Mouse (Mus musculus) heart, postnatal 36 days (tissue): Measurements from ENCODE around the gene Loxl4. TPM values are rescaled to one million over a fixed set of nuclear protein-coding genes. Genes with fewer than 3 reads are reported as not detected.

Experiments used
- DNase-seq, 2 experiments: peaks; one replicate each; pipeline ENCODE4 v3.0.0; 2021 to 2022
- intact Hi-C: fragments of 180-260 bp; cut with DNase I; formaldehyde crosslinking; loops from one replicate; pipeline ENCODE4 v1.15.1; 2025
- total RNA-seq, 2 experiments: library from RNA; stranded (reverse); gene quantifications; 2 replicates each; pipeline ENCODE4 v1.2.3; 2021

The Loxl4 gene
- total RNA-seq, result 1 to 10 TPM; 1.1 to 1.4 TPM

DNA sequence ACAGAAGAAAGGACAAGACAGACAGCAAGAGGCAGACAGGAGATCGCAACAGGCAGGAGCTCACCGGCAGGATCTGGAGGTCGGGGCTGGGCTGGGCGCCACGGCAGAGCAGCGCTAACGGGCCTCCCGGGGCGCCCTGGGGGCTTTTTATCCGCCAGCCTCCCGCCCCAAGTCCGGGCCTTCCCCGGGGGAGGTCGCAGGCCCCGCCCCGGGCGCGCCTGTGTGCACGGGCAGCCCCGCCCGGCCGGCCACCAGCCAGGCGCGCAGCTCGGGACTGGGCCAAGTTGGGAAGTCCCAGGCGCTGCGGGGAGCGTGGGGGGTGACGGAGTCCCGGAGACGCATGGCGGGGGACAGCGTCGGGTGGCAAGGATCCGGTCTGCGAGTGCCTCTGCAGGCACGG lies at the start of gene Loxl4:
TSS of gene Loxl4 (minus strand) at position 160 of the 400 bp plus-strand sequence.
- intact Hi-C loops, result no loop called here
- peak; percentile 80 to 85 for DNase-seq

DNA sequence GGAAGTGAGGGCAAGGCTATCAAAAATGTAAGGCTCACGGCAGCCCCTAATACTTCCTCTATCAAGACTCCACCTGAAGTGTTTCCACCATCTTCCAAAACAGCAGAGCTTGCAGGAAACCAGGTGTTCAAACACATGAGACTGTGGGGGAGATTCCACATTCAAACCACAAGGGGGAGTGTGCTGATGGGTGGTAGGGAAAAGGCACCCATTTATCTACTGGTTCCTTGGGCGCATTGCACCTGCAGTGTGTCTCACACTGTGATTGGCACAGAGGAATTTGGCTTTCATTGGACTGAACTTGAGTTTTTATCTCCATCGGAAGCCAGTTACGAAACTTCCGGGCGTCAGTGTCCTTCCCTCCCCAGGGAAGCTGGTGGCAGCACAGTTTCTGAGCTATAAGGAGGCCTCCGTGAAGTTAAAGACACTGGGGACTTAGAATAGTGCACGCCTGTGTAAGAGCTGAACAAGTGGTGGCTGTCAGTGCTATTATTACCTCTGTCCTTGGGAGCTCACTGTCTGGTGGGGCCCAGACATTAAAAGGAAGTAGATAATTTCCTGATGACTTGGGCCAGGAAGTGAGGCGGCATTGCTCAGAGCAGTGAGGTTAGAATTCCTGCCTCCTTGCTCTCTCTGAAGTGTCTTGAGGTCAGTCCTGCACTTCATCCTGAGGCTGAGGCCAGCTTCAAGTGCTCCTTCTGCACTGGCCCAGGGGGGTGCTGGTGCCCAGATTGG lies 49.0 kb upstream of the Loxl4 start:
- intact Hi-C loops, result loop anchor here (2.0 kb wide), 1 partner anchor 83 kb away; no protein-coding TSS in a partner anchor
- DNase-seq, result no peak

DNA sequence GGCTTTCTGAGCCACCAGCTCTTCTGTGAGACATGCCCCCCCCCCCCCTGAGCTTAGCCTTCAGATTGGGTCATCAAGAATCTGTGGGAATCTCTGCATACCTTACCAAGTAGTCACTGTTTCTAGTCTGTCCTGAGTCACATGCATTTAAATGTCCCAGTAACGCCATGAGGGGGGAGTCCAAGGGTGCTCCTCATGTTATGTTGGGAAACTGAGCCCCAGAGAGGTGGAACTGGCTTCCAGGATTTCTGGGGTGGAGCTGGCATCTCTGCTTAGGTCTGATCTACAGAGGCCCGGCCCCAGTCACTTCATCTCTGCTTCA lies 47.6 kb upstream of the Loxl4 start:
- intact Hi-C loops, result no loop called here
- DNase-seq, result peak in 1 of 2 experiments; percentile 46

GRCm38 (mm10) chr19:42659354-42660243 lies 47.0 kb upstream of the Loxl4 start:
- intact Hi-C loops, result loop anchor here (5.0 kb wide), 2 partner anchors 142 to 232 kb away; partner anchors contain the start of gene R3hcc1l
- peak; percentile 82 to 87 for DNase-seq

GRCm38 (mm10) chr19:42658435-42659135 lies 46.0 kb upstream of the Loxl4 start:
- no peak for DNase-seq
- intact Hi-C loops, result loop anchor here (5.0 kb wide), 2 partner anchors 141 to 231 kb away; partner anchors contain the start of gene R3hcc1l

DNA sequence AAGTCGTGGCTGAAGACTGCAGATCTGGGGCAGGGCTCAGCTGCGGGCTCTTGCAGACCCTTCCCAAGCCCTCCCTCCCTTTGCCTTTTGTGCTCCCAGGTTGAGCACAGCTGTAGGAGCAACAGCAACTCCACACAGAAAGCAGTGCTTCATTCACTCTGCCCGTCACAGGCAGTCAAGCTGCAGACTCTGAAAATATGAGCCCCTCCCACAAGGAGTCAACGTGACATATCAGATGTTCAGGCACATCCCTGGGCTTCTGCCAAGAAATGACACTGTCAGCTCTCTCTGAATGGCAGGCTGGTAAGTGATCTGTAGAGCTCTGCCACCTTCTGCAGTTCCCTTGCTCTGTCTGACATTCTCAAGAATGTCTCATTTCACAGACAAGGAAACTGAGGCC lies 45.2 kb upstream of the Loxl4 start:
- intact Hi-C loops, result loop anchor here (5.0 kb wide), 2 partner anchors 140 to 230 kb away; partner anchors contain the start of gene R3hcc1l
- DNase-seq, result no peak

DNA sequence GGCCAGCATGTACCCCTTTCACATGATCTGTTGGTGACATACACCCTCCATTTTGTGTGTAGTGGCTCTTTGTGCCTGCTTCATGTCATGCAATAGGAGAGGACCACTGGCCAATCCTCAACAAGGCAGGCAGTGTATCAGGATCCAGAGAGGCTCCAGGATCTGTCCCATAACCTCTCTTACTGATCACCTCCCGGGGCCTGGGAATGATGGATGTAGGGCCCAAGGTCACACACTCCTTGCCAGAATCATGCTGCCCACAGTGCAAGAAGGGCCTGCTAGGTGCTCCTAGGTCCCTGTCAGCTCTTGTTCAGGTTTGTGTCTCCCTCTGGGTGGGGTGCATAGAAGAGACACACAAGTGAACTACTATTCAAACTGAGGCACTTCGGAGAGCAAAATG lies 44.7 kb upstream of the Loxl4 start:
- no peak for DNase-seq
- intact Hi-C loops, result loop anchor here (5.0 kb wide), 2 partner anchors 140 to 230 kb away; partner anchors contain the start of gene R3hcc1l

DNA sequence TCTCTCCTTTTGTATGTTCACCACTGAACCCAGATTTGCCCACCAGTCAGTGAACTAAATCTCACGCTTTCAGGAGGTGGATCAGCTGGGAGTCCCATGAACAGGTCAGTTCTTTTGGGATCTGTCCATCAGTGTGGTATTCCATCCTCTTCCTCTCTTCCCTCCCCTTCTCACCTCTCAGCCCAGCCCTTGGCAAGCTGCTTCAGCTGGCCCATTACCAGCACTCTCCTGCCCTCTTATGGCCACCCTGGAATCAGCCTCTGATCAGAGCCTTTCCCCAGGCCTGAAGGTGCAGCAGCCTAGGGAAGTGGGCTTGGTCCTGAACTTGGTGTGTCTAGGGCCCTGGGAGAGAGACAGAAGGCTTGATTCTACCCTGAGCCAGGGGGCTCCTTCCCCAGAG lies 42.4 kb upstream of the Loxl4 start:
- intact Hi-C loops, result loop anchor here (1.0 to 5.0 kb wide), 4 partner anchors 67 to 338 kb away; partner anchors contain the start of gene R3hcc1l
- DNase-seq, result peak; percentile 77 to 78

- intact Hi-C loops, result no loop called here
- no peak for DNase-seq
Observed at GRCm38 (mm10) chr19:42653091-42653490, 40.5 kb upstream of the Loxl4 start.

DNA sequence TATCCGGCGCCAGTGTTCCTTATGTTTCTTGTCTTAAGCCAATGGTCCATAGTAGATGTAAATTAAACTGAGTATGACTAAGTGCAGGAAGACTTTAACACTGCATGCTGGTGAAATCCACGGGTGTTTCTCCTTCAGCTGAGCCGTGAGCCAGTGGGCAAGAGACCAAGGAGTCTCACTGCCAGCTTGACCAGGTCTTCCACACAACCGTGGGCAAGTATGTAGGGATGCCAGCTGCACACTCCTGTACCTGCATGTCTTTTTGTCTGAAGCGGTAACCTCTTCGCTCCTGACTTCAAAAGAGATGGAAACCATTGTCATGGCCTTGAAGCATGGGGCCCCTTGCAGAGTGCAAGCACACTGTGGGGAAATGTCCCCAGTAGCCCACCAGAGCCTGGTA lies 39.8 kb upstream of the Loxl4 start:
- no peak for DNase-seq
- intact Hi-C loops, result no loop called here

- no peak for DNase-seq
- intact Hi-C loops, result no loop called here
Observed at GRCm38 (mm10) chr19:42640211-42640610, 27.6 kb upstream of the Loxl4 start.

GRCm38 (mm10) chr19:42639544-42639943 lies 26.9 kb upstream of the Loxl4 start:
- DNase-seq, result no peak
- intact Hi-C loops, result loop anchor here (5.0 kb wide), 1 partner anchor 52 kb away; no protein-coding TSS in a partner anchor

GRCm38 (mm10) chr19:42638604-42639481 lies 26.2 kb upstream of the Loxl4 start:
- DNase-seq, result peak; percentile 57 to 62
- intact Hi-C loops, result loop anchor here (5.0 kb wide), 1 partner anchor 52 kb away; no protein-coding TSS in a partner anchor

DNA sequence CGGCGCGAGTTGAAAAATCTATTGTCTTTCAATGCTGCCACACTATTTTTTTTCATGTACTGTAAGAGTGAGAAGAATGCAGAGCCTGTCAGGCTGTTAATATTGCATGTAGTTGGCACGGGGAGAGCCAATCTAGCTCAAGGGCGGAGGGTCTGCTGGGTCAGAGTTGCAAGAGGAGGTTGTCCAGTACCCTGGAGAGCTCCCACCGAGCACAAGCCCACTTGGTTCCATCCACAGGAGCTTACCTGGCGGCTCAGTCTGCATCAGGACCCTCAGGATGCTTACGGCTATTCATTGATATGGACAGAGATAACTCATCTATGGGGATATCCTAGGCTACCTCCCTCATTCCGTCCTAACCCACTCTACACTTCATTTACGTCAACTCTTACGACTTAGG lies 24.0 kb upstream of the Loxl4 start:
- intact Hi-C loops, result loop anchor here (5.0 kb wide), 1 partner anchor 49 kb away; no protein-coding TSS in a partner anchor
- no peak for DNase-seq

- no peak for DNase-seq
- intact Hi-C loops, result no loop called here
Observed at GRCm38 (mm10) chr19:42633650-42634049, 21.0 kb upstream of the Loxl4 start.

DNA sequence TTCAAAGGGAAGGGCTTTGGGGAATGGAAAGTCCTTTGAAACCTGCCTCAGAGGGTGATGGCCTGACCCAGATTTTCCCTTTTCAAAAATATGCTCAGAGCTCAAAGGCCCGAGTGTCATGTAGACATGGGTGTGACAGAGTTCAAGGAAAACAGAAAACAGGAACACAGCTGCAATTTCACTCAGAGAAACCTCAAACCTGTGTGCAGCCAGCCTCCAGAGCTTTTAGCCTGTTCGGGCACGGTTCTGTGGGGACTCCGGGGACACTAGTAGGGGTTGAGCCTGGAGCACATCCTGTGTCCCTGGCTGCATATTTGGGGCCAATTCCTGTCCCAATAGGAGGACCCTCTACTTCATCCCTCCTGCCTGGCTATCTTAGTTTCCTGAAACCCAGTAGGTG lies 19.7 kb upstream of the Loxl4 start:
- intact Hi-C loops, result no loop called here
- no peak for DNase-seq

DNA sequence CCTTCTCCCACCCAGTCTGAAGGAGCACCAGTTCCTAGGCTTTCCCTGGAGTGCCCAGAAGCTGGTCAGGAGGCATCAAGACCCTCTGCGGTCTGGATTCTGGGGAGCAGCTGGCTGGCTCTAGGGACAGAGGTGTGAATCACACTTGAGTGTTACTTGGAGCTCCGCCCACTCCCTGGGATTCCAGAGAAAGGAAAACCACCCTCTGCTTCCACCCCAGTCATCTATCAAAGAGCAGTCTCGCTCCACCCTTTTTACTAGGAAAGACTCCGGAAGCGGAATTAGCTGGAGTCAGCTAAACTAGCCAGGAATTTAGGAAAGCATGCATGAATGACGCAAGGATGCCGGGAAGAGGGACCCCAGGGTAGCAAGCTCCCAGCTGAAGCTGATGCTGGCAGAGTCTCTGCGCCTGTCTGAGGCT lies 18.9 kb upstream of the Loxl4 start:
- DNase-seq, result peak in 1 of 2 experiments; percentile 43
- intact Hi-C loops, result no loop called here

- intact Hi-C loops, result no loop called here
- peak; percentile 51 to 57 for DNase-seq
Observed at GRCm38 (mm10) chr19:42628068-42628467, 15.5 kb upstream of the Loxl4 start.

DNA sequence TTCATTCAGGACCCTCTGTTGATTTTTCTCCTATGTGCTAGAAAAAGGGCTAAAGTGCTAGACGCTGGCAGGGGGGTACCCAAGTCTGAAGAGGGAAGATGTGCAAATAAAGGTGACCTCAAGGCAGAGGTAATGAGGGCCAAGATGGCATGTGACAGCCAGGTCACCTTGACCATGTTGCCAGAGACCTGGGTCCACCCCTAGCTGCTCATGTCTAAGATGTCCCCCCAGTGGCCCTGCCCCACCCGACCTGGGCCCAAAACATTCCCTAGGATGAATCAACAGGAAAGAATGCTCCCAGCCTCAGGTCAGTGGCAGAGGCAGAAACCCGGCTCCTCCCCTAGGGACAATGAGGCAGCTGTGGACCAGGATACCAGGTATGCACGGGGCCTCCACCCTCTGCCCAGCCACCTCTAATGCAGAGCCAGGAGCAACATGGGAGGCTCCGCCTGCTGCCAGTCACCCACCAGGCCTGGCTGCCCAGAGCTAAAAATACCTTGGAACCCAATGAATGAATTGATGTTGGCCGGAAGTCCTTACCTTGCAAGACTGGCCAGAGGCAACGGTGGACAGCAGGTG lies 1.1 kb upstream of the Loxl4 start:
- intact Hi-C loops, result no loop called here
- no peak for DNase-seq
